Mouse (Mus musculus): ENCODE measurements around the gene Gm20823. TPM values are rescaled to one million over a fixed set of nuclear protein-coding genes. Genes with fewer than 3 reads are reported as not detected.
"Not testable (repeated sequence)": the region's sequence is repeated elsewhere in the genome, so short reads cannot be mapped to it uniquely, and the experiment has no call there.

The Gm20823 gene
- polyA plus RNA-seq (2011; ENCODE audit: insufficient read depth, insufficient read length, low replicate concordance, missing spikeins), result not detected in 2 replicates

DNA sequence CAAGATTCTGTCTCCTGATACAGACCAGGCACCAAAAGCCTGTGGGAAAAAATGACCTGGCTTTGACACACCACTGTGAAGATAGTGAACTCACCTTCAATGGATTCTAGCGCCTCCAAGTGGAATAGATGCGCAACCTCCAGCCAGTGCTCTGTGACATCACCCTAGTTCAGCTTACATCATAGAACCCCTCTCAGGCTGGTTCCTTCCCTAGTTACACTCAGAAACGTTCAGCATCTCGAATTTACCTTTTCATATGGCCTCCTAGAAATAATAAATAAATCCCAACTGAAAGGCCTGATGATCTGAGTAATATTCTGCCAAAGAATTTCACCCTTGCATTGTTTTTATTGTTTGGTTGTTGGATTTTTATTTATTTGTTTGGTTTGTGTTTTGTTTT, at the start of gene Gm20823:
Gene Gm20823, minus strand, starts transcription at position 101 of the 400 bp plus-strand sequence.
- H3K4me1 ChIP-seq (ENCODE audit: control insufficient read depth, insufficient read depth, low read length); H3K4me3 ChIP-seq (replicated peaks; ENCODE audit: control insufficient read depth, low read depth, low read length); H3K27ac ChIP-seq (ENCODE audit: control insufficient read depth, insufficient read depth, low read depth, low read length, poor library complexity): not testable (repeated sequence)
- no CpG with 5 or more reads among the region's 4 CpGs for WGBS
